Mouse (Mus musculus): ENCODE measurements around the gene Gm20431.
"Not testable (repeated sequence)": the region's sequence is repeated elsewhere in the genome, so short reads cannot be mapped to it uniquely, and the experiment has no call there.

Gm20431 gene

GRCm38 (mm10) chr2:167629665-167630209, 31.6 kb downstream of the Gm20431 start:
- DNase-seq = no peak

GRCm38 (mm10) chr2:167628872-167629271, 32.4 kb downstream of the Gm20431 start:
- peak; percentile 94 for DNase-seq

- no peak for DNase-seq
These were observed 34.3 kb downstream of the Gm20431 start for GRCm38 (mm10) chr2:167627019-167627418.

GRCm38 (mm10) chr2:167625670-167626069, 35.6 kb downstream of the Gm20431 start:
- DNase-seq = no peak

- no peak for DNase-seq
These were observed 36.8 kb downstream of the Gm20431 start for GRCm38 (mm10) chr2:167624368-167625075.

- no peak for DNase-seq
These were observed 38.3 kb downstream of the Gm20431 start for GRCm38 (mm10) chr2:167622965-167623364.

GRCm38 (mm10) chr2:167622352-167622751, 38.9 kb downstream of the Gm20431 start:
- DNase-seq = peak; percentile 92

GRCm38 (mm10) chr2:167621255-167622087, 39.8 kb downstream of the Gm20431 start:
- DNase-seq = peak; percentile 92

GRCm38 (mm10) chr2:167617472-167617871, 43.8 kb downstream of the Gm20431 start:
- DNase-seq = no peak

GRCm38 (mm10) chr2:167617034-167617433, 44.3 kb downstream of the Gm20431 start:
- DNase-seq = no peak

GRCm38 (mm10) chr2:167613335-167613734, 48.0 kb downstream of the Gm20431 start:
- not testable (repeated sequence) for DNase-seq

GRCm38 (mm10) chr2:167612122-167612521, 49.2 kb downstream of the Gm20431 start:
- peak; percentile 91 for DNase-seq

- no peak for DNase-seq
These were observed 50.0 kb downstream of the Gm20431 start for GRCm38 (mm10) chr2:167611287-167611686.

GRCm38 (mm10) chr2:167606745-167607123, 54.6 kb downstream of the Gm20431 start:
- DNase-seq = no peak

GRCm38 (mm10) chr2:167605817-167606744, 55.2 kb downstream of the Gm20431 start:
- DNase-seq = peak; percentile 92

GRCm38 (mm10) chr2:167605178-167605794, 56.0 kb downstream of the Gm20431 start:
- peak; percentile 99 for DNase-seq

GRCm38 (mm10) chr2:167602978-167603377, 58.3 kb downstream of the Gm20431 start:
- peak; percentile 94 for DNase-seq

- peak; percentile 92 for DNase-seq
These were observed 58.9 kb downstream of the Gm20431 start for GRCm38 (mm10) chr2:167602364-167602763.

- peak; percentile 90 for DNase-seq
These were observed 60.8 kb downstream of the Gm20431 start for GRCm38 (mm10) chr2:167600481-167600995.

- no peak for DNase-seq
These were observed 61.4 kb downstream of the Gm20431 start for GRCm38 (mm10) chr2:167599917-167600316.

GRCm38 (mm10) chr2:167599195-167599594, 62.1 kb downstream of the Gm20431 start:
- peak; percentile 90 for DNase-seq

All from heart, adult 11 months (tissue).